Mouse (Mus musculus) mouse trophoblast stem cell (cell line): Measurements from ENCODE around the gene Prrc2b.

Experiments used
- in situ Hi-C, 2 experiments: fragments of 300-500 bp; cut with MseI, MboI; formaldehyde crosslinking; loops; 2 replicates in 1 of 2; 3 replicates in 1 of 2; pipeline ENCODE4 v1.15.1; 2025

The Prrc2b gene

GRCm38 (mm10) chr2:32162102-32162501 is 11.2 kb downstream of the Prrc2b start:
- in situ Hi-C loops: no loop called here

- in situ Hi-C loops: no loop called here
Measured at GRCm38 (mm10) chr2:32162646-32163045, 11.8 kb downstream of the Prrc2b start.

- in situ Hi-C loops: no loop called here
Measured at GRCm38 (mm10) chr2:32163057-32163456, 12.2 kb downstream of the Prrc2b start.

GRCm38 (mm10) chr2:32164503-32164902 is 13.6 kb downstream of the Prrc2b start:
- in situ Hi-C loops: no loop called here

- in situ Hi-C loops: no loop called here
Measured at GRCm38 (mm10) chr2:32165040-32165800, 14.3 kb downstream of the Prrc2b start.

- in situ Hi-C loops: no loop called here
Measured at GRCm38 (mm10) chr2:32166581-32166980, 15.7 kb downstream of the Prrc2b start.

GRCm38 (mm10) chr2:32167034-32167770 is 16.3 kb downstream of the Prrc2b start:
- in situ Hi-C loops: no loop called here

- in situ Hi-C loops: no loop called here
Measured at GRCm38 (mm10) chr2:32167819-32168218, 16.9 kb downstream of the Prrc2b start.

GRCm38 (mm10) chr2:32169292-32169691 is 18.4 kb downstream of the Prrc2b start:
- in situ Hi-C loops: no loop called here

- in situ Hi-C loops: no loop called here
Measured at GRCm38 (mm10) chr2:32170010-32170409, 19.1 kb downstream of the Prrc2b start.

GRCm38 (mm10) chr2:32171658-32172433 is 21.0 kb downstream of the Prrc2b start:
- in situ Hi-C loops: no loop called here

GRCm38 (mm10) chr2:32174170-32174741 is 23.4 kb downstream of the Prrc2b start:
- in situ Hi-C loops: no loop called here

- in situ Hi-C loops: no loop called here
Measured at GRCm38 (mm10) chr2:32175051-32175466, 24.2 kb downstream of the Prrc2b start.

GRCm38 (mm10) chr2:32175508-32175907 is 24.6 kb downstream of the Prrc2b start:
- in situ Hi-C loops: no loop called here

GRCm38 (mm10) chr2:32176848-32177247 is 26.0 kb downstream of the Prrc2b start:
- in situ Hi-C loops: no loop called here

- in situ Hi-C loops: no loop called here
Measured at GRCm38 (mm10) chr2:32177397-32178060, 26.6 kb downstream of the Prrc2b start.

- in situ Hi-C loops: no loop called here
Measured at GRCm38 (mm10) chr2:32179363-32179762, 28.5 kb downstream of the Prrc2b start.

- in situ Hi-C loops: no loop called here
Measured at GRCm38 (mm10) chr2:32180127-32180526, 29.2 kb downstream of the Prrc2b start.

- in situ Hi-C loops: no loop called here
Measured at GRCm38 (mm10) chr2:32181364-32181763, 30.5 kb downstream of the Prrc2b start.

- in situ Hi-C loops: no loop called here
Measured at GRCm38 (mm10) chr2:32182119-32182518, 31.2 kb downstream of the Prrc2b start.

- in situ Hi-C loops: no loop called here
Measured at GRCm38 (mm10) chr2:32182676-32183296, 31.9 kb downstream of the Prrc2b start.
